8 mouse cellular contexts compared by ENCODE assay signal in genomic region chr17:34898160-34898586, GRCm38 (mm10). TPM values are rescaled to one million over a fixed set of nuclear protein-coding genes. Genes with fewer than 3 reads are reported as not detected.
DNase-seq lines count a peak whose midpoint lies in the region; ATAC-seq and TF ChIP-seq lines count a peak whose summit lies in the region.

Gene C2 (minus strand): TSS chr17:34898265.
Gene Ehmt2 (plus strand): TSS chr17:34898469.

- intact Hi-C loops in heart, postnatal 25 days (cut with DNase I) = no loop called here

- WGBS in forebrain, embryonic 16.5 days = 0% methylated on average over 32 of the region's 44 CpGs
- under 1% methylated on average over 30 of the region's 44 CpGs for WGBS in lung, embryonic 15.5 days
- WGBS in thymus, adult 2 months = under 1% methylated on average over 30 of the region's 44 CpGs

- H3K36me3 ChIP-seq in ES-E14 (ENCODE audit: control insufficient read depth, insufficient read depth, low read length, poor library complexity, severe bottlenecking) = peaks cover 7% of the 10 kb centered on the region
- H3K36me3 ChIP-seq in forebrain, embryonic 16.5 days (ENCODE audit: control insufficient read depth, insufficient read depth) = peaks cover 13% of the 10 kb centered on the region
- H3K36me3 ChIP-seq in lung, embryonic 15.5 days = peaks cover 24% of the 10 kb centered on the region
- H3K36me3 ChIP-seq in thymus, adult 2 months (ENCODE audit: control insufficient read depth, insufficient read depth, low read length) = peaks cover 9% of the 10 kb centered on the region; the same call in 1 of the 2 replicates

- peak within 1 kb of the TSS; percentile 75 to 97 for H3K4me3 ChIP-seq in ES-E14 (ENCODE audit: insufficient read depth in 1 of 2, low read depth in 1 of 2, low read length in 2 of 2, poor library complexity in 1 of 2, severe bottlenecking in 1 of 2)
- H3K4me3 ChIP-seq in forebrain, embryonic 16.5 days (replicated peaks; ENCODE audit: low read length) = peak within 1 kb of the TSS; percentile 94
- peak within 1 kb of the TSS; percentile 94 for H3K4me3 ChIP-seq in layer of hippocampus, adult 2 months
- peak within 1 kb of the TSS; percentile 94 for H3K4me3 ChIP-seq in lung, embryonic 15.5 days
- peak within 1 kb of the TSS; percentile 97 for H3K4me3 ChIP-seq in thymus, adult 2 months (ENCODE audit: control insufficient read depth, insufficient read depth, low read length)

- peak; percentile 24 for ATAC-seq in forebrain, embryonic 16.5 days
- peak; percentile 63 for ATAC-seq in lung, embryonic 15.5 days (ENCODE audit: borderline replicate concordance, extremely low read depth, low FRiP score, low TSS enrichment)

- in situ Hi-C loops in ES-E14 (cut with MboI; ENCODE audit: low sequenced_read_pairs in 2 of 2, unreplicated experiment in 2 of 2) = no loop called here

- peak within 1 kb of the TSS; percentile 75 for H3K4me2 ChIP-seq in forebrain, embryonic 16.5 days (ENCODE audit: low read length)
- H3K4me2 ChIP-seq in lung, embryonic 15.5 days = peak within 1 kb of the TSS; percentile 73

- no peak for TF ChIP-seq CTCF in layer of hippocampus, adult 2 months (conservative IDR thresholded peaks at IDR 0.05)
- 0 out of 2 replicates have a peak, but pooled peaks have one; percentile 17 for TF ChIP-seq CTCF in thymus, adult 2 months (IDR thresholded peaks at IDR 0.05; ENCODE audit: borderline replicate concordance, control insufficient read depth, extremely low read depth, insufficient read depth, low read length, poor library complexity)

- peak; percentile 42; the same call in 1 of the 2 replicates for TF ChIP-seq POLR2A in thymus, adult 2 months (IDR thresholded peaks at IDR 0.05; ENCODE audit: control insufficient read depth, extremely low read depth, insufficient read depth, low read length, poor library complexity)

- H3K4me1 ChIP-seq in ES-E14 (ENCODE audit: control insufficient read depth in 2 of 2, insufficient read depth in 2 of 2, low read length in 2 of 2, poor library complexity in 1 of 2) = peaks cover 8 to 17% of the 10 kb centered on the region in 2 experiments
- H3K4me1 ChIP-seq in forebrain, embryonic 16.5 days (replicated peaks; ENCODE audit: control insufficient read depth, insufficient read depth, low read length) = peaks cover 46% of the 10 kb centered on the region
- peaks cover 26% of the 10 kb centered on the region for H3K4me1 ChIP-seq in lung, embryonic 15.5 days
- H3K4me1 ChIP-seq in thymus, adult 2 months (replicated peaks; ENCODE audit: control insufficient read depth, insufficient read depth, low read length) = peaks cover 23% of the 10 kb centered on the region

- no peaks in the 10 kb centered on the region for H3K9me3 ChIP-seq in ES-E14 (ENCODE audit: control insufficient read depth, insufficient read depth, low read depth, low read length)
- no peaks in the 10 kb centered on the region for H3K9me3 ChIP-seq in forebrain, embryonic 16.5 days (ENCODE audit: control insufficient read depth, low read length)
- H3K9me3 ChIP-seq in lung, embryonic 15.5 days = no peaks in the 10 kb centered on the region

- peak within 1 kb of the TSS; percentile 85 for H3K27ac ChIP-seq in ES-E14 (ENCODE audit: insufficient read depth, low read depth, low read length, poor library complexity, severe bottlenecking)
- H3K27ac ChIP-seq in forebrain, embryonic 16.5 days (ENCODE audit: low read length) = peak within 1 kb of the TSS; percentile 94
- H3K27ac ChIP-seq in layer of hippocampus, adult 2 months = peak within 1 kb of the TSS; percentile 99
- H3K27ac ChIP-seq in lung, embryonic 15.5 days = peak within 1 kb of the TSS; percentile 99
- H3K27ac ChIP-seq in thymus, adult 2 months (ENCODE audit: control insufficient read depth, insufficient read depth, low read length) = peak within 1 kb of the TSS; percentile 72

- DNase-seq in ES-E14 (ENCODE audit: low read depth, low spot score) = no peak
- peak; percentile 85 for DNase-seq in cerebellum, adult 11-12 months
- DNase-seq in heart, postnatal 25 days (ENCODE audit: low spot score) = peak; percentile 72
- peak; percentile 78 to 80 for DNase-seq in layer of hippocampus, adult 2 months (ENCODE audit: low spot score in 2 of 2)
- DNase-seq in ovary, adult 18-20 months (ENCODE audit: low spot score) = peak; percentile 74
- peak; percentile 81 for DNase-seq in thymus, adult 2 months

- H3K9ac ChIP-seq in ES-E14 (ENCODE audit: insufficient read depth, low read depth, low read length, poor library complexity, severe bottlenecking) = peak within 1 kb of the TSS; percentile 96
- peak within 1 kb of the TSS; percentile 98 for H3K9ac ChIP-seq in forebrain, embryonic 16.5 days (replicated peaks; ENCODE audit: low read depth, low read length)
- H3K9ac ChIP-seq in lung, embryonic 15.5 days = peak within 1 kb of the TSS; percentile 83

- no peaks in the 10 kb centered on the region for H3K27me3 ChIP-seq in forebrain, embryonic 16.5 days (replicated peaks; ENCODE audit: control insufficient read depth, insufficient read depth, low read length)
- no peaks in the 10 kb centered on the region for H3K27me3 ChIP-seq in lung, embryonic 15.5 days
- H3K27me3 ChIP-seq in thymus, adult 2 months (ENCODE audit: control insufficient read depth, insufficient read depth, low read length) = no peaks in the 10 kb centered on the region

TF ChIP-seq in ES-E14, 5 proteins besides CTCF, POLR2A, EP300 and RAD21:
- TF ChIP-seq HCFC1 (IDR thresholded peaks at IDR 0.05; ENCODE audit: borderline replicate concordance, insufficient read depth, low read length) (no peak), ZC3H11A (IDR thresholded peaks at IDR 0.05; ENCODE audit: borderline replicate concordance, low read depth, low read length) (no peak), ZNF384 (IDR thresholded peaks at IDR 0.05; ENCODE audit: low read depth, low read length) (no peak), MAFK (IDR thresholded peaks at IDR 0.05; ENCODE audit: insufficient read depth, low read depth, low read length) (no peak), CHD2 (IDR thresholded peaks at IDR 0.05; ENCODE audit: low read depth, low read length) (no peak)

RNA-seq across cellular contexts. Expression of gene C2, which starts in this region (rescaled TPM):
- 5.0 TPM in 2 replicates for total RNA-seq in ES-E14 (2012; rRNA removed)
- 1.6 and 1.7 TPM in 2 replicates for polyA plus RNA-seq in forebrain, embryonic 16.5 days (2015; fragmentation: Nextera tagmentation; extraction: Ambion mirVana)
- total RNA-seq in heart, postnatal 25 days (2021) = 1 to 10 TPM; 2.8 to 4.1 TPM
- total RNA-seq in layer of hippocampus, adult 2 months (2021) = 1 to 10 TPM; 1.1 to 1.8 TPM
- polyA plus RNA-seq in lung, embryonic 15.5 days (2015; fragmentation: Nextera tagmentation; extraction: Ambion mirVana) = 2.6 and 2.9 TPM in 2 replicates
- polyA plus RNA-seq in thymus, adult 2 months (2012; rRNA removed) = 12.9 and 18.4 TPM in 2 replicates

RNA-seq across cellular contexts. Expression of gene Ehmt2, which starts in this region (rescaled TPM):
- total RNA-seq in ES-E14 (2012; rRNA removed) = 124 and 147 TPM in 2 replicates
- polyA plus RNA-seq in forebrain, embryonic 16.5 days (2015; fragmentation: Nextera tagmentation; extraction: Ambion mirVana) = 107 and 121 TPM in 2 replicates
- 10 to 100 TPM; 37.6 to 39.1 TPM for total RNA-seq in heart, postnatal 25 days (2021)
- 100 to 1,000 TPM; 181 to 190 TPM for total RNA-seq in layer of hippocampus, adult 2 months (2021)
- polyA plus RNA-seq in lung, embryonic 15.5 days (2015; fragmentation: Nextera tagmentation; extraction: Ambion mirVana) = 64.9 and 69.9 TPM in 2 replicates
- 372 and 380 TPM in 2 replicates for polyA plus RNA-seq in thymus, adult 2 months (2012; rRNA removed)
